Mouse (Mus musculus) layer of hippocampus, postnatal 36 days (tissue): Measurements from ENCODE around the gene Mosmo. TPM values are rescaled to one million over a fixed set of nuclear protein-coding genes. Genes with fewer than 3 reads are reported as not detected.
"Not testable (repeated sequence)": the region's sequence is repeated elsewhere in the genome, so short reads cannot be mapped to it uniquely, and the experiment has no call there.

ENCODE experiments used
- DNase-seq, 2 experiments: peaks; one replicate each; pipeline ENCODE4 v3.0.0; 2022
- total RNA-seq, 2 experiments: library from RNA; stranded (reverse); gene quantifications; 2 replicates each; pipeline ENCODE4 v1.2.3; 2021

Mosmo gene
- total RNA-seq, 2 experiments from 2014 or later: 81.3 to 83.1 TPM

DNA sequence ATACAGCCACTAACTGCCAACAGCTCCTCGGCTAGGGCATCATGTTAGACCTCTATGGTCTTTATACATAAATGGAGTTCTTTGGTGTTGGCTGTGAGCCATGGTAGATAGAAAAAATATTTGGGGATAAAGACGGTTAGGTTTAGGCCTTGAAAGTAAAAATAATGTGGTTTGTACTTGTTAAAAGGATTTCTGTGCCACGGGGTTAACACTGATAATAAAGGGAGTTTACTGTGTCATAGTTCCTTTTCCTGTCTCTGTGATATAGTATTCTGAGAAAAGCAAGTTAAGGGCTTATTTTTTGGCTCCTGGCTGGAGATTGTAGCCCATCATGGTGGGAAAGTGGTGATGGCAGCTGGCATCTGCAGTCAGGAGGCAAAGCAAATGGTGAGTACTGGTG lies 26.5 kb downstream of the Mosmo start:
- DNase-seq: no peak

DNA sequence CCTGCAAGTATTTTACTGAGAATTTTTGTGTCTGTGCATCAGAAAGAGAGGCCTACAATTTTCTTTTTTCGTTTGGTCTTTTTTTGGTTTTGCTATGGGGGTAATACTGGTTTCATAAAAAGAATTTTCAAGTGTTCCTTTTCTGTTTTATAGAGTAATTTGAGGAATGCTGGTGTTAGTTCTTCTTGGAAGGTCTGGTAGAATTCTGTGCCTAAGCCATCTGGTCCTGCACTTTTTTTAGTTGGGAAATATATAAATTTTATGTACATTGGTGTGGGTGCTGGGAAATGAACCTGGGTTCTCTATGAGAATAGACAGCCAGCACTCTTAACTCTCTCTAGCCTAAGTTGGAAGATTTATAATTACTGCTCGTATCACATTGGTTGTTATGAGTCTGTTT lies 34.7 kb downstream of the Mosmo start:
- DNase-seq: no peak

DNA sequence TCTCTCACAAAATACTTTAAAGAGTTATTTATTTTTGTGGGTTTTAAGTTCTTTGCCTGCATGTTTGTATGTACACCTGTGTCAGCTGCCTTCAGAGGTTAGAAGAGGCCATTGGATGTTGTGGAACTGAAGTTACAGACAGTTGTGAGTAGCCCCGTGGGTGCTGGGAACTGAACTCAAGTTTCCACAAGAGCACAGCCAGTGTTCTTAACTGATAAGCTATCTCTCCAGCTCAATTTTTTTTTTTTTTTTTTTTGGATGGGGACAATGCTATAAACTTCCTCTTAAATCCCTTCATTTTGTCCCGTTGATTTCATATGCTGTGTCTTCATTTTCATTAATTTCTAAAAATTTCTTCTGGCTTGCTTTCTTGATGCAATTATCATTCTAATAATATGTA lies 35.8 kb downstream of the Mosmo start:
- DNase-seq: no peak

DNA sequence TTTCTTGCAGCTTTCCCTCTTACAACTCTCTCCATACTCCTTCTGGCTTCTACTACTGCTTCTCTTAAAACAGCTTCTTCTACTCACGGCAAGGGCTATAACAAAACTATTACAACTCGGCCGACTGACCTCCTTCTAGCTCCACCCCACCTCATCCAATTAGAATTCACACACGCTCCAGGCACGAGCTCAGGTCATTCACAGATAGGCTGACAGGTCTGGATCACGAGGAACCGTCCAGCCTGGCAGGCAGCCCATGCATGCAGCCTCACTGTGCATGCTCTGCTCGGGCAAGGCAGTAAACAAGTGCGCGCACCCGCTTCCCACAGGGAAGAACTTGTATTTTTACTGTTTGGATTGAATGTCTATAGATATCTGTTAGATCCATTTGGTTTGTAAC lies 36.5 kb downstream of the Mosmo start:
- DNase-seq: not testable (repeated sequence)

DNA sequence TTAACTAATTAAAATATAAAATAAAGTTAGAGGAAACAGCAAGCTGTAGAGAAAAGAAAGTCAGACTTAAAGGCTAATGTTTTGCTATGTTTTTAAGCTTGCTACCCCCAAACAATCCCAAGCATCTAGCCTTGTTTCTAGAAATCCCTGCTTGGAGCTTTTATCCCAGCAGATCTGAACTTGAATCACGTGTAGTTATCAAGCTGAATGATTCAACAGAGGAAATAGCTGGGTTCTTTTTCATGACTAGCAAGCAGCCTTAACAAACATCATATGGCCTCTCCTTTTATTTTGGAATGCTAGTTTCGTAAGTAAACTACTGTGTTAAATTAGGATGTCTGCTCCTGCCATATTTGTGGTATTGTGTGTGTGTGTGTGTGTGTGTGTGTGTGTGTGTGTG lies 39.8 kb downstream of the Mosmo start:
- no peak for DNase-seq

DNA sequence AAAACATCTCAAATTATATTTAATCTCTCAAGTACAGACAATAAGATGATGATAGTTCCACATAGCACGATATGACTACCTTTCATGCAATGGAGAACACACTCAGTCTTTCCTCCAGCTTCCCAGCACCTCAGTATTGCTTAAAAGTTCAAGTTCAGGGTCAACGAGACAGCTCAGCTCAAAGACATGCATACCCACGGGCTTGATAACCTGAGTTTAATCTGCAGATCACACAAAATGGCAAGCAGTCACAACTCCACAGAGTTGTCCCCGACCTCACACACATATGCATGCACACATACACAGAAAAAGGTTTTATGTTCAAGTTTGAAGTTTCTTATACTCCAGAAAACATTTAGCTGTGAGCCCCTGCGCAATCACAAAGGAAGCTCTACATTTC lies 43.6 kb downstream of the Mosmo start:
- DNase-seq: no peak

DNA sequence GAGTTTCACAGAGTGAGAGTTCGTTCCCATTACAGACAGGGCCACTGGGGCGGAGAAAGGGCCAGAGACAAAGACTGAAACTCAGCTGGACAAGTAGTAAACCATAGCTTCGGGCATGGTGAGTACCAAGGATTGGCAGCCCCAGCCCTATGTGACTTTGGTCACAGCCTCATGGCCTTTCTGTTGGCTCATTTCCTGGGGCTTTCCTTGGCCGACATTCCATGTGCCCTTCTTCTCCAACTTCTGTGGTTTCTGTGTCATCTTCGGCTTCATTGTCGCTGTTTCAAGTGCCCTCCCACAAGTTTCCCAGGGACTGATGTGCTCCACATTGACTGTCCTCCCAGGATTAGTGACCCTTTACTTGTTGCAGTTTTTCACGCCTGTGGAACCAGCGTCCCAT lies 44.0 kb downstream of the Mosmo start:
- no peak for DNase-seq

DNA sequence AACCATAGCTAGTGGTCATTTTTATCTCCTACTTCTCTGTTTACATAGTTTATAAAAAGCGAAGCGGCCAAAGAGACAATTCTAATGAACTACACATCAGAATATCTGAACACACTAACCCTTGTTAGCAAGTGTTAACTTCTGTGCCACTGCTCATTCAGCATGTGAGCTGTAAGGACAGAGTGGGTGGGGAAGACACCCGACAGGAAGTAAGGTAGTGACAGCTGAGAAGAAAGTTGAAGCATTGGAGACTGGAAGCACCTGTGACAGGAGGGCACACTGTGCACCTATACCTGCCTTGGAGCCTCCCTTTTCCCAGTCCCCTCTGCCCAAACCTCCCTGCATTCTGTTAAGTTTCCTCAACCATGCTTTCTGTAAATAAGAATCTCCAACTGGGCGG lies 44.6 kb downstream of the Mosmo start:
- DNase-seq: no peak

DNA sequence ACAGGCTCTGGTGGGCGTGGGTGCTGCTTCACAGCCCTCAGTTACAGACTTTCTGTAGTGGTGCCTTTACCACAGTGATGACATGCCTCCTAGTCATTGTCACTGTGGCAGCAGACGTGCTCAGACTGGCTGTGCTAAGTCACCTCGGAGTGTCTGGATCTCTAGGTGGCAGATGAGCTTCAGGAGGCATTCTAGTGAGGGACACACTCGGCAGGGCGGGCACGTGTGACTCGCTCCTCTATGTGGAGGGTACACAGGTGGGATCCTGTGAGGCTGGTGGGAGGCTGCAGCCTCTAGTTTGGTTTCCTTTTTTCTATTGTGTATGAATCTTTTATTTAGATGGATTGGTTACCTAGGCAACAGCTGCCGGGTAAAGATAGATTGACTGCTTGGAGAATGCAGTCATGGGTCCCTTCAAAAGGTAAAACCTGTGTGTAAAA lies 45.4 kb downstream of the Mosmo start:
- DNase-seq: peak; percentile 25 to 30

DNA sequence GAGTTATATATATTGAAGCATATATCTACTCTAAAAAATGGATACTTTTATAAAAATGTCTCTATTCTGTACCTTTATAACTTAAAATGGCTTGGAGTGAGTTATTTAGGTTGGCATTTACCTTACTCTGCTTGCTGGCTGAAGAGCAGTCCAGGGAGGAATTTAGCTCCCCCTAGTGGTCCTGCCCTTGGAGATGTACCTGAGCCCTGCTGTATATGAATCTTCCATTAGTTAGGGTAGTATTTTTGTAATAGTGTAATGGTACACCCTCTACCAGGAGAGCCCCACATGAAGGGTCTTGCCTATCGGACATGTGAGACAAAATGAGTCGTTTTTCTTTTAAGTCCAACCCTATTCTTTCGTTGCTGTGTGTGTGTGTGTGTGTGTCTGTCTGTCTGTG lies 50.2 kb downstream of the Mosmo start:
- DNase-seq: no peak

DNA sequence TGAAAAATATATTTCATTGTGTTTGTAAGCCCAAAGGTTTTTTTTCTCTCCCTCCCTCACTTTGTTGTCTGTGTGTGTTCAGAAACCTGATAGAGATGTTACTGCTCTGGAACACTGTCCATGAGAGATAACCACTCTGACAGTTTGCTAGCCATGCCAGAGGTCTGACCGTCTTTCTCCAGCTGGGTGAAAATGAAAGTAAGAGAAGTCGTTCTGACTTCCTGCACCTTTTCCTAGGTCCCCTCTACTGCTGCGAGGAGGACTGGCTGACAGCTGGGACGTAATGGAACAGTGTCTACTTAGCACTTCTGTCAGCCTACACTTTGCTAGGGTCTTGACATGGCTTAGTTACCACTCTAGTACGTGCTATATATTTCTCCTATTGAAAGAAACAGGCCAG lies 52.2 kb downstream of the Mosmo start:
- no peak for DNase-seq

DNA sequence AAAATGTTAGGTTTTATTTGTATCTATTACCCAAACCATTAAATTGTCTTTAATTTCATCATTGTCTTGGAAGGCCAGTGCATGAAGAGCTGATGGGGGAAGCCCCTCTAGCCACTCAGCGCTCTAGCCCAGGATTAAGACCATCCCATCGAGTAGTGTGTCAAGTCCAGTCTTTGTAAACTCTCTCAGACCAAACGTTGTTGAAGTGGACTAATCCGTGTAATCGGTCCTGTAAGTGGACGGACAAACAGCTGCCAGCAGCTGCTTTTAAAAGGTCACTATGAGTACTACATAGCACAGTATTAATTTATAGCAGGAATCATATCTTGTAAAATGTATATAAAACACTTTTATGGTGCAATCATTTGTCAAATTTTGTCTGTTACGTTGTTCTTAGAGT lies 55.5 kb downstream of the Mosmo start:
- DNase-seq: no peak

DNA sequence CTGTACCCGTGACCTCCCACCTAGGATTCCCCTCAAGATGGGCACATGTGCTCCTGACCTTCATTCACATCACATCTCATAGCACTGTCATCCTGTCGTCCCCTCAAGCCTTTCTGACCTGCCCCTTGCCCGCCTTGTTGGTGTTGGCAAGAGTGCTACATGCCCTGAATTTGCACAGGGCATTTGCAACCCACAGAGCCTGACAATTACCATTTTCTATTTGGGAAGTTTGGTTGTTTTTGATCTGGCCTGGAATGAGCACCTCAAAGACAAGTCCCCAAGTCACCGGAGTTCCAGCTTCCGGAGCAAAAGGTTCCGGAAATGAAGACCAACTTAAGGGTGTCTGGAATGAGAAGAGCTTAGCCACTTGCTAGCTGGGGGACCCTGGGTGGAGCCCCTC lies 61.6 kb downstream of the Mosmo start, which contains the start of gene Vwa3a:
TSS of gene Vwa3a (plus strand) at position 301 of the 400 bp plus-strand sequence.
- DNase-seq: no peak

DNA sequence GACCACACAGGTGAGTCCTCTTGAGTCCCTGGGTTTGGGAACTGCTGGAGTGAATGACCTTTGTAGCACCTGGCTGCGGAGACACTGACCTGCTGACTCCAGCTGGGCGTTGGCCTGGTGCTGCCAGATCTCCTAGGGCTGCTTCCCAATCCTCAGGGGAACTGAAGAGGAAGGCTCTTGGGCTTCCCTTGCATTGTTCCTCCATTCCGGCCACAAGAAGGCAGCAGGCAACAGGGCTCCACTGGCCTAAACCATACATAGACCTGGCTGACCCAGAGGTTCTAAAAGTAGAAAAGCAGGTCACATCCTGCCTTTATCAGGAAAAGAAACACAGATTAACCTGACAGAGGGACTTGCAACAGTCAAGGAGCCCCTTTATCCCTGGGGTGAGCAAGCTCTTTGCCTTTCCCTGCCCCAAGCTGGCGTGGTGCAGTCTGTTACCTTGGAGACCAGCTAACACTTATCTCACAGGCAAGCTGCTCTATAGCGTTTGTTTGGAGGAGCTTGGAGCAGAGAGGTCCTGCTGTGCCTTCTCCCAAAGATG lies 62.2 kb downstream of the Mosmo start:
- DNase-seq: peak; percentile 36 to 53

DNA sequence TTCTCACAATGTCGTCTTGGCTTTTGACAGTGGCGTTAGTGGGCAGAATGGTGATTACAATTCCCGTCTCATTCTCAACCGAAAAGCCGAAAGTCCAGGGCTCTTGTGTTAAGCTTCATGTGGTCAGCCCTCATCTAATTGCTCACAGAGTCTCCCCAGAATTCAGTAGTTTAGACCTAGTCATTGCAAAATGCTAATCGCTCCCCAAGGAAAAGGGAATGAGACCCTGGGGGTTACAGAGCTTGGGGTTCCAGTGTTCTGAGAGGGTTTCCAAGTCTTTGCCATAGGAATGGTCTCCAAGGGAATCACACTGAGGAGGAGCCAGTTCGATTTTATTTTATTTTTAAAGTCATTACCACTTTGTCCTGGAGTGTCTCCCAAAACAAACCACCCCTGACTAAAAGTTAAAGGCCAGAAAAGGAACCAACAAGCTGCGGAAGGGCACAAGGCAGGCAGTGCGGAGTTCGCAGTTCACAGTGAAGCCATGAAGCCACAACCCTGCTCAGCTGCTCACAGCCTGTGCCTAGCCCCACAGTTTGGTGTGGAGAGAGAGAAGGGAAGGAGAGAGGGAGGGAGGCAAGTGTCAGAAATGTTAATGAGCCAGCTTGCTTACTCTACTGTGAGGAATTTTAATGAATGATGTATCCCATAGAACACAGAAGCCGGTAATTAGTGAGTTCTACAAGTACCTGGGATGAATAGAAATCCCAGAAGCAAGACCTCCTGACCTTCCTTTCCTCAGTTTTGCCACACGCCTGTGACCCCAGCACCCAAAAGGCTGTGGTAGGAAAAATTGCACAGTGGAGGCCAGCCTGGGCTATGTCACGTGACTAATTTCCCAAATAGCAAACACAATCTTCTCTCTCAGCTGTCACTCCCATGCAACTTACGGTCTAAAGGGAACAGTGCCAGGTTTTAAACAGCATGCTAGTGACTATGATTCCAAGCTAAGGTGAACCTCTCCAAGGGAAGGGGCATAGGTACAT lies 66.2 kb downstream of the Mosmo start:
- no peak for DNase-seq

DNA sequence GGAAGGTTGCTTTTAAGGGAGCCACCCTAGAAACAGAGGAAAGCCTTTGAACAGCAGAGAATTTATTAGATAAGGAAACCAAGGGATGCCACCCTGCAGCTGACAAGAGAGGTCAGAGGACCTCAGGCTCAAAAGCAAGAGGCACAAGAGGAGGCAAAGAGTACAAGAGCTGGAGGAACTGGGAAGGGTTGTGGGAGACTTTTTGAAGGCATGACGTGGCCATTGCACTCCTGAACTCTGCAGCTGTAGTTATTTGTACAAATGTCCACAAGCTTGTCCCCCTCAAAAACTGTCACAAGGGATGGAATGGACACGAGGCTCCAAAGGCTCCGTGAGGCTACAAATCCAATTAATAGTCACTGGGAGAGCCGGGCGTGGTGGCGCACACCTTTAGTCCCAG lies 67.2 kb downstream of the Mosmo start:
- no peak for DNase-seq

DNA sequence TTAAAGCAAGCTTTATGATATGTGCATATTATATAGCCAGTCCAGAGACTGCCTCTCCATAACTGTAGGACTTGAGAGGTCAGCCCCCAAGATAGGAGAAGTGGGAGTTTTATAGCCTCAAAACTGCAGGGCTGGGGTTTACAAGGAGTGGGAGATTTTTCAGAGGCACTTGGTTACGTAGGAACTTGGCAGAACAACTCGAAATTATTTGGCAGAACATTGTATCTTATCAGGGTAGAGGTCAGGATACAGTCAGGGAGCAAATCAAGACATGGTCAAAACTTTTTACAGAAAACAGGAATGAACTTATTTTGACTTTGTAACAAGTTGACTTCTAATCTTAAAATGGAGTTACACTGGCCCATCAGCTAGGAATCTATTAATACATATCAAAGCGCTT lies 68.6 kb downstream of the Mosmo start:
- DNase-seq: no peak

DNA sequence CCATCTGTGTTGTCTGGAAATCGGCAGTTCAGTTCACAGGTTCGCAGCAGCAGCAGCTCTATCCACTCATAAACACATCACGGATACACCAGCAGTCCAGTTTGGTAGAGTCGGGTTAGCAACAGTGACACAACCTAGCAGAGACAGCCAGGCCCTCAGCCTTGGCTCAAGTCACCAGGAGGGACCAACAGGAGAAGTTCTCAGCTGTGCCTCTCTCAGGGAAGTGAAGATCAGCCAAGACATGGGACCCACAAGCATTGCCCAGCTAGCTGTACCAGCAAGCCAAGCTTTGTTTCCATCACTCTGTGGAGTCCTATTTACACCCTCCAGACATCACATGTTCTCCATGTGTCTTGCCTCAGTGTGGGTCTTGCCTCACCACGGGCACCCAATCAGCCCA lies 69.4 kb downstream of the Mosmo start:
- DNase-seq: no peak

DNA sequence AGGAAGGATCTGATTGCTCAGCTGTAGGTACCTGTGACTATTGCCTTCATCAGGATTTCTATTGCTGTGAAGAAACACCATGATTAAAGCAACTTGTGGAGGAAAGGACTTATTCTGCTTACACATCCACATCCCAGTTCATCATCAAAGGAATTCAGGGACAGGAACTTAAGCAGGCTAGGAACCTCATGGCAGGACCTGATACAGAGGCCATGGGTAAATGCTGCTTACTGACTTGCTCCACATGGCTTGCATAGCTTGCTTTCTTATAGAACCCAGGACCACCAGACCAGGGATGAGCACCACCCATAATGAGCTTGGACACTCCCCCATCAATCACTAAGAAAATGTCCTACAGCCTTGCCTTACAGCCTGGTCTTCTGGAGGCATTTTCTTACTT lies 71.1 kb downstream of the Mosmo start:
- DNase-seq: no peak

DNA sequence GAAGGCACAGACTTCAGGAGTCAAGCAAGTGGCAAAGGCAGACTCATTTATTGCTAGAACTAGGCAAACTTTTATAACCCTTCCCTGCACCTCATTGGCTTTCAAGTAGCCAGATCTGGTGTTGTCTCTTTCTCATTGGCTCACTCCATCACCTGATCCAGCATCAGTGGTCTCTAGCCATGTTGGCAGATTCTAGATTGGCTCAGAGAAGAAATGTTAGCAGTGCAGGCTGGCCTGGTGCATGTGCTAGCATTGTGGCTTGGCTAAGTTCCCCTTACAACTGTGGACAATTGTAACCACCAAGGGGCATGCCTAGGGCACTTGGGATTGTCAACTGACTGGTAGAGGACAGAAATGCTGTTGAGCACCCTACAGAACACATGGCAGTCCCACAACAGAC lies 73.9 kb downstream of the Mosmo start:
- no peak for DNase-seq

DNA sequence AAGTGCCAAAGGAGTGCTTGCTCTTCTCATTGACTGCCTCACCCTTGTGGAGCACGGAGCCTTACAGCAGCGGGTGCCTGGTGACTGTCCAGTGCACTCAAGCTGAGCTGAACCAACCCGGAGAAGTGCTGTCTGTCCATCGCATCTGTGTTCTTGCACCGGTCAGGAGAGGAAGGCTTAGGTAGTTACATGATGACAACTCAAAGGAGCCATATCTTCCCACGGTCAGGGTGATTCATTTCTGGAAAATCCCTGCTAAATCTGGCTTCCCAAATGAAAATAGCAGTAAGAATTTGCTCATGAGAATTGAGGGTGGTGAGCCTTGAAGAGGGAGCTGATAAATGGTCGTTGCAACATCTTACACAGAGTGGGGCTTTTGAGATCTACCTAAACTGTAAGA lies 74.5 kb downstream of the Mosmo start:
- no peak for DNase-seq

DNA sequence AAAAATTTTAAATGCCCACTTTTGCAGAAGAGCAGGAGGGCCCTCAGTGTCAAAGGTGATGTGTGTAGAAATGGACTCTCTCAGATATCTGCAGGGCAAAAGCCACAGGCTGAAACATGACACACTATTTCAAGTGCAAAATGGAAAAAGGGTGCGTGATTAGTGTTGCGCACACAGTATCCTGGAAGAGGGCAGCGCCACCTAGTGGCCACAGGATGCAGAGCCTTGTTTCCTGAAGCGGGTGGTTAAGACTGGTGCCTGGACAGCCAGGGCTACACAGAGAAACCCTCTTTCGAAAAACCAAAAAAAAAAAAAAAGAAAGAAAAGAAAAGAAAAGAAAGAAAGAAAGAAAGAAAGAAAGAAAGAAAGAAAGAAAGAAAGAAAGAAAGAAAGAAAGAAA lies 77.3 kb downstream of the Mosmo start:
- DNase-seq: peak; percentile 76

DNA sequence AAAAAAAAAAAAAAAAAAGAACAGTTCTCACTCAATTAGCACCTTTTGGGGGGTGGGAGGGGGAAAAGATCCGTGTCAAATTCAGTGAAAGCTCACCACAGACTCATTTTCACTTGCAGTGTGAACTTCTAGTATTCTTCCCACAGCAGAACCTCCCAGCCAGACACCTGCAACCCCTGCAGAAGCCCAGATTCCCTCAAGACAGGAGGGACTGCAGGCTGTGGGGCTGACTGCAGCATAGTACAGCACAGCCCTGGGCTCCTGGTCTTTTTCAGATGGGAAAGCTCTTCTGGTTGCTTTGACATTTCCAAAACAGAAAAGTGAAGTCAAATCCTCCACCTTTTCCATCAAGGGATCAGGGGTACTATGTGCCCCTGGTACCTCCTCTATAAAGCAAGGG lies 90.0 kb downstream of the Mosmo start:
- DNase-seq: no peak

DNA sequence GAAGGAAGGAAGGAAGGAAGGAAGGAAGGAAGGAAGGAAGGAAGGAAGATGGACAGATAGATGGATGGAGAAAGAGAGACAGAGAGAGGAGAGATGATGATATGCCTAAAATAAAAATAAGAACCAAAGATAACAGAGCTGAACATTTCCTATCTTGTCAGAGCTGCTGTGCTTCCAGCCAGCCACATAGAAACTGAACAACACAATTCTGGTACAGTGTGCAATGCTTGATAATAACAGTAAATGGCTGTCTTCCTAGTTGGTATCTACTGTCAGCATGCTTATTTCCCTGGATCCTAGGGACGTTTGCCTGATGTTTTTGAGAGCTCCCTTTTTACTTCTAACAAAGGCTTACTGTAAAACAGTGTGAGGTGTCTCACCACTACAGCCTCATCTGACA lies 94.0 kb downstream of the Mosmo start:
- DNase-seq: no peak
